Mouse (Mus musculus): ENCODE measurements at regions not wholly inside any gene's neighbourhood (a gene's known extent, or its start where the extent isn't known, plus 50 kb on each side); places are given as distances from the start of the nearest gene placed in this dataset.
A peak's percentile ranks its signal among the peaks of the same experiment; 100 is the strongest.

- WGBS: 74% methylated on average over 12 of the region's 12 CpGs
- ATAC-seq (ENCODE audit: low FRiP score): no peak
These were observed 290.1 kb upstream of the Gm15217 start for GRCm38 (mm10) chr14:46088968-46089691.

GRCm38 (mm10) chr14:46115950-46116349 lies 263.3 kb upstream of the Gm15217 start:
- Histone ChIP-seq H3K4me1 (replicated peaks; ENCODE audit: control insufficient read depth, insufficient read depth, low read length) (no peaks in the 10 kb centered on the region), H3K36me3 (replicated peaks; ENCODE audit: control insufficient read depth, insufficient read depth) (no peaks in the 10 kb centered on the region), H3K27me3 (ENCODE audit: control insufficient read depth, insufficient read depth, low read length) (no peaks in the 10 kb centered on the region), H3K4me3 (replicated peaks; ENCODE audit: low read length) (no peak overlapping the region), H3K27ac (no peak overlapping the region), H3K9ac (no peak overlapping the region), H3K9me3 (ENCODE audit: control insufficient read depth, low read length) (no peaks in the 10 kb centered on the region), H3K4me2 (replicated peaks) (no peak overlapping the region)
- ATAC-seq (ENCODE audit: low FRiP score) (no peak), DNase-seq (ENCODE audit: low spot score) (no peak)
- WGBS: 75% methylated on average over 3 of the region's 3 CpGs

More at GRCm38 (mm10) chr14:46088968-46089691, 290.1 kb upstream of the Gm15217 start:
- Histone ChIP-seq H3K27me3 (ENCODE audit: control insufficient read depth, insufficient read depth, low read length) (no peaks in the 10 kb centered on the region), H3K9me3 (ENCODE audit: control insufficient read depth, low read length) (no peaks in the 10 kb centered on the region), H3K36me3 (replicated peaks; ENCODE audit: control insufficient read depth, insufficient read depth) (no peaks in the 10 kb centered on the region), H3K4me2 (replicated peaks) (no peak overlapping the region), H3K27ac (no peak overlapping the region), H3K9ac (no peak overlapping the region), H3K4me3 (replicated peaks; ENCODE audit: low read length) (no peak overlapping the region), H3K4me1 (replicated peaks; ENCODE audit: control insufficient read depth, insufficient read depth, low read length) (no peaks in the 10 kb centered on the region)
- no peak for DNase-seq (ENCODE audit: low spot score)

GRCm38 (mm10) chr14:46126541-46126940 lies 252.7 kb upstream of the Gm15217 start:
- Histone ChIP-seq H3K27ac (no peak overlapping the region), H3K4me3 (replicated peaks; ENCODE audit: low read length) (no peak overlapping the region), H3K36me3 (replicated peaks; ENCODE audit: control insufficient read depth, insufficient read depth) (no peaks in the 10 kb centered on the region), H3K9ac (no peak overlapping the region), H3K9me3 (ENCODE audit: control insufficient read depth, low read length) (no peaks in the 10 kb centered on the region), H3K4me1 (replicated peaks; ENCODE audit: control insufficient read depth, insufficient read depth, low read length) (no peaks in the 10 kb centered on the region), H3K4me2 (replicated peaks) (no peak overlapping the region), H3K27me3 (ENCODE audit: control insufficient read depth, insufficient read depth, low read length) (no peaks in the 10 kb centered on the region)
- no peak for DNase-seq (ENCODE audit: low spot score)
- 79% methylated on average over 1 of the region's 1 CpGs for WGBS
- no peak for ATAC-seq (ENCODE audit: low FRiP score)

GRCm38 (mm10) chr14:46129762-46130161 lies 249.5 kb upstream of the Gm15217 start:
- peak; percentile 34 for DNase-seq (ENCODE audit: low spot score)
- Histone ChIP-seq H3K4me2 (replicated peaks) (no peak overlapping the region), H3K9ac (no peak overlapping the region), H3K9me3 (ENCODE audit: control insufficient read depth, low read length) (no peaks in the 10 kb centered on the region), H3K27ac (no peak overlapping the region), H3K36me3 (replicated peaks; ENCODE audit: control insufficient read depth, insufficient read depth) (no peaks in the 10 kb centered on the region), H3K27me3 (ENCODE audit: control insufficient read depth, insufficient read depth, low read length) (no peaks in the 10 kb centered on the region), H3K4me3 (replicated peaks; ENCODE audit: low read length) (no peak overlapping the region), H3K4me1 (replicated peaks; ENCODE audit: control insufficient read depth, insufficient read depth, low read length) (no peaks in the 10 kb centered on the region)
- ATAC-seq (ENCODE audit: low FRiP score): no peak
- 69% methylated on average over 3 of the region's 3 CpGs for WGBS

GRCm38 (mm10) chr14:46144175-46144574 lies 235.0 kb upstream of the Gm15217 start:
- Histone ChIP-seq H3K4me3 (replicated peaks; ENCODE audit: low read length) (no peak overlapping the region), H3K27ac (no peak overlapping the region), H3K36me3 (replicated peaks; ENCODE audit: control insufficient read depth, insufficient read depth) (no peaks in the 10 kb centered on the region), H3K27me3 (ENCODE audit: control insufficient read depth, insufficient read depth, low read length) (no peaks in the 10 kb centered on the region), H3K4me1 (replicated peaks; ENCODE audit: control insufficient read depth, insufficient read depth, low read length) (no peaks in the 10 kb centered on the region), H3K4me2 (replicated peaks) (no peak overlapping the region), H3K9ac (no peak overlapping the region), H3K9me3 (ENCODE audit: control insufficient read depth, low read length) (no peaks in the 10 kb centered on the region)
- ATAC-seq (ENCODE audit: low FRiP score) (no peak), DNase-seq (ENCODE audit: low spot score) (no peak)
- 36% methylated on average over 4 of the region's 4 CpGs for WGBS

GRCm38 (mm10) chr14:46144707-46145106 lies 234.5 kb upstream of the Gm15217 start:
- Histone ChIP-seq H3K4me2 (replicated peaks) (no peak overlapping the region), H3K27ac (no peak overlapping the region), H3K9ac (no peak overlapping the region), H3K9me3 (ENCODE audit: control insufficient read depth, low read length) (no peaks in the 10 kb centered on the region), H3K4me3 (replicated peaks; ENCODE audit: low read length) (no peak overlapping the region), H3K4me1 (replicated peaks; ENCODE audit: control insufficient read depth, insufficient read depth, low read length) (no peaks in the 10 kb centered on the region), H3K27me3 (ENCODE audit: control insufficient read depth, insufficient read depth, low read length) (no peaks in the 10 kb centered on the region), H3K36me3 (replicated peaks; ENCODE audit: control insufficient read depth, insufficient read depth) (no peaks in the 10 kb centered on the region)
- WGBS: 25% methylated on average over 6 of the region's 6 CpGs
- DNase-seq (ENCODE audit: low spot score): no peak
- no peak for ATAC-seq (ENCODE audit: low FRiP score)

- H3K36me3 ChIP-seq (replicated peaks; ENCODE audit: control insufficient read depth, insufficient read depth): no peaks in the 10 kb centered on the region
- no peak overlapping the region for H3K27ac ChIP-seq
- DNase-seq (ENCODE audit: low spot score) (no peak), ATAC-seq (ENCODE audit: low FRiP score) (no peak)
- no peak overlapping the region for H3K9ac ChIP-seq
- H3K27me3 ChIP-seq (ENCODE audit: control insufficient read depth, insufficient read depth, low read length): no peaks in the 10 kb centered on the region
- H3K4me2 ChIP-seq (replicated peaks): 0 out of 2 replicates have a peak overlapping the region, but pooled peaks have one; percentile 15
- no peaks in the 10 kb centered on the region for H3K9me3 ChIP-seq (ENCODE audit: control insufficient read depth, low read length)
- WGBS: 32% methylated on average over 7 of the region's 7 CpGs
- H3K4me1 ChIP-seq (replicated peaks; ENCODE audit: control insufficient read depth, insufficient read depth, low read length): no peaks in the 10 kb centered on the region
- H3K4me3 ChIP-seq (replicated peaks; ENCODE audit: low read length): no peak overlapping the region
These were observed 233.6 kb upstream of the Gm15217 start for GRCm38 (mm10) chr14:46145584-46145983.

- DNase-seq (ENCODE audit: low spot score) (no peak), ATAC-seq (ENCODE audit: low FRiP score) (no peak)
- no peaks in the 10 kb centered on the region for H3K36me3 ChIP-seq (replicated peaks; ENCODE audit: control insufficient read depth, insufficient read depth)
- no peak overlapping the region for H3K27ac ChIP-seq
- no peaks in the 10 kb centered on the region for H3K9me3 ChIP-seq (ENCODE audit: control insufficient read depth, low read length)
- no peaks in the 10 kb centered on the region for H3K4me1 ChIP-seq (replicated peaks; ENCODE audit: control insufficient read depth, insufficient read depth, low read length)
- no peak overlapping the region for H3K4me2 ChIP-seq (replicated peaks)
- no peak overlapping the region for H3K4me3 ChIP-seq (replicated peaks; ENCODE audit: low read length)
- no peaks in the 10 kb centered on the region for H3K27me3 ChIP-seq (ENCODE audit: control insufficient read depth, insufficient read depth, low read length)
- 88% methylated on average over 6 of the region's 6 CpGs for WGBS
- H3K9ac ChIP-seq: no peak overlapping the region
These were observed 230.0 kb upstream of the Gm15217 start for GRCm38 (mm10) chr14:46149073-46149661.

- H3K9ac ChIP-seq: no peak overlapping the region
- no peak overlapping the region for H3K4me3 ChIP-seq (replicated peaks; ENCODE audit: low read length)
- H3K27ac ChIP-seq: no peak overlapping the region
- H3K4me2 ChIP-seq (replicated peaks): no peak overlapping the region
- 67% methylated on average over 2 of the region's 2 CpGs for WGBS
- no peak for ATAC-seq (ENCODE audit: low FRiP score)
- H3K9me3 ChIP-seq (ENCODE audit: control insufficient read depth, low read length): no peaks in the 10 kb centered on the region
- no peaks in the 10 kb centered on the region for H3K27me3 ChIP-seq (ENCODE audit: control insufficient read depth, insufficient read depth, low read length)
- no peaks in the 10 kb centered on the region for H3K4me1 ChIP-seq (replicated peaks; ENCODE audit: control insufficient read depth, insufficient read depth, low read length)
- DNase-seq (ENCODE audit: low spot score): no peak
- H3K36me3 ChIP-seq (replicated peaks; ENCODE audit: control insufficient read depth, insufficient read depth): no peaks in the 10 kb centered on the region
These were observed 220.5 kb upstream of the Gm15217 start for GRCm38 (mm10) chr14:46158741-46159140.
